Mouse (Mus musculus) CD8-positive naive resting alpha-beta T cell, adult 2 months (primary cell): ENCODE measurements at regions not wholly inside any gene's neighbourhood (a gene's known extent, or its start where the extent isn't known, plus 50 kb on each side); places are given as distances from the start of the nearest gene placed in this dataset.

Source experiments
- DNase-seq, 2 experiments: peaks; one replicate each; pipeline ENCODE4 v3.0.0; 2022; ENCODE audit warnings: low read depth in 2 of 2, low spot score in 2 of 2

DNA sequence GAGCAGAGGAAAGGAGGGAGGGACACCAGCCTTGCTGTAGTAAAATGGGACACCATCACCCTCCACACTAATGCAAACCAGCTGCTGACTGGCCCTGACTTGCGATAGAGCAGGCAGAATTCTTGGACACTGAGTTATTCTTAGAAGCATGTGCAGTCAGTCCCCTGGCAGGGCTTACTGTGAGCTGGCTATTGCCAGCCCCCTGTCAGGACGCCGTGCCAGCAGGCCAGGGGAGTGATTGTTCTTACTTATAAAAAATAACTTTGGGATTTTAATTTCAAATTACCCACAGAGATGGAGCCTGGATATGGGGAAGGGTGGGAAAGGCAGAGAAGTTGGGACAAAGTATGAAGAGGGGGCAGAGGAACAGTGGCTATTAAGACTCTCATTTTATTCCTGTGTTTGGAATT, 173.1 kb downstream of the 1500009L16Rik start:
- DNase-seq = no peak

GRCm38 (mm10) chr10:83896160-83896559, 173.5 kb downstream of the 1500009L16Rik start:
- no peak for DNase-seq

DNA sequence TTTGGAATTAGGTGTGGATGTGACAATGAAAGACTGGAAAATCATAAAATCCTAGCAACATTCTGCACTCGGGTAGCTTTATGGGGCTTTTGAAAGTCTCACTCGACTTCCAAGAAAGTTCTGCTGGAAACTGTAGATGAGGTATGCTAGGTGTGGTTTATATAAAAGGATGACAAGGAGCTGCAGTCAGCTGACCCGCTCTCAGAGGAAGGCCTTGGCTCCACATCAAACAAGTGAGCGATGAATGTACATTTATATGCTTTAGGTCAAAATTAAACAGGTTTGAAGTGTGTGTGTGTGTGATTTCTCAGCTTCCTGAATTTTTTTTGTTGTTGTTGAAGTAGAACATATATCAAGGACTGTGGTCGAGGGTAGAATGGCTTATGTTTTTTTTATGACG, 174.9 kb downstream of the 1500009L16Rik start:
- no peak for DNase-seq

- no peak for DNase-seq
Measured at GRCm38 (mm10) chr10:83906751-83907150, 184.1 kb downstream of the 1500009L16Rik start.

- DNase-seq = no peak
Measured at GRCm38 (mm10) chr10:83910649-83911370, 188.1 kb downstream of the 1500009L16Rik start.

DNA sequence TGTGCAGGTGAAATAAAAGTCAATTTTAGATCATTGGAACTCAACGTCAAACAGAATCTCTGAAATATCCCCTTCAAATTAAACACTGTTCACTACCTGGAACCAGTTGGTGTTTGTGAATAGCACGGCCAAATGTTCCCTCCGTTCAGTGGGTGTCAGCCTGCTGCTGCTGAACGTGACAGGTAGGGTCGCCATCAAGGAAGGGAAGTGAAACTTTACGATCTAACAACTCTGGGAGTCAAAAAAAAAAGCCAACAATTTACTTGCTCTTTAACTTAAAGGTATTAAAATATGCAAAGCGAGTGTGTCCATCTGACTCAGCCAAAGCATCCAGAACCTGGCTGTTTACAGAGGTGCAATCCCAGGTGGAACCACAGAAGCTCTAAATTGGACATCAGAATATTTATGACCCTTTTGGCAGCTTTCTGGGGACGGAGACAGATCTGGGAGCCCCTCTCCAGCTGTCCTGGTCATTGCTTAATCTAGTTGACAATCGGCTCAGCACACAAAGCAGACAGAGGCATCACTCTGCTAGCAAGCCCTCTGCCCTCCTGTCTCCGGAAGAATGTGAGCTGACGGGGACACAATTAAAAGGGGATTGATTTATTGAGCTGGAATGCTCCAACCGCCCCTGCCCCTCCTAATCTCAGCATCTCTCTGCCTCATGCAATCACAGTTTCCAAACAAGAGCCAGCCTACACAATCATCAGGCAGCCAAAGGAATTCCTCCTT, 191.9 kb downstream of the 1500009L16Rik start:
- no peak for DNase-seq

GRCm38 (mm10) chr10:83915133-83915730, 192.6 kb downstream of the 1500009L16Rik start:
- no peak for DNase-seq

GRCm38 (mm10) chr10:83926990-83927389, 204.3 kb downstream of the 1500009L16Rik start:
- DNase-seq = no peak

DNA sequence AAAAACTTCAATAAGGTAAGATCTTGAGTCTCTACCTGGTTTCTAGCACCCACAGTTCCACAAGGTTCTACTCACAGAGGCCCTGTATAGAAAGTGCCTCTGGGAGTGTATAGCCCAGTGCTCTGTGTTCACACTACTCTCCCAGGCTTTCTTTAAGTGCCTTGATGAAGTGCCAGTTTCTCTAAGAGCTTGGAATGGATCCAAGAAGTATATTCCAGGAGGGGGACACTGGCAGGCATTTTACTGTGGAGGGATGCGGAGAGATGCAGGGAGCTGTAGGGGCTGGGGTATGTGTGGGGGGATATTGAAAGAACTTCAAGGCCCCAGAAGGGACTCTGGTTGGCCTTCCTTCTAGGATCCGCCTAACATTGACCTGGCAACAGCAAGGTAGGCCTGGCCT, 204.9 kb downstream of the 1500009L16Rik start:
- no peak for DNase-seq

DNA sequence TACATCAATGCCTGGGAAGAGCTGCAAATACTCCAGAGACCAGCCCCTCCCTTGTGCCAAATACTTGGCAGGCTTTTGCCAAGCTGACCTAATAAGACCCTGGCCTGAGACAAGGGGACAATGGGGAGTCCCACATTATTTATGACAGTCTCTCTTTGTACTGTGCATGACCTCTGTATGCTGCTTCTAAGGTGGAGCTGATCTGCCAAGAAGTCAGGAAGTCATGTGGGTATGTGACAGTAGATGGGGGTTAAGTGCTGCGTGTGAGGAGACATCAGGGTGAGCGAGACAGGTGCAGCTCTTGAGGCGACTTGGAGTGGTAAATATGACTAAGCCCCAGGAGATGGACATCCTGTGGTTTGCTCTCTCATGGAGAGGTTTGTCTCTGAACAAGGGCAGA, 209.1 kb downstream of the 1500009L16Rik start:
- no peak for DNase-seq

DNA sequence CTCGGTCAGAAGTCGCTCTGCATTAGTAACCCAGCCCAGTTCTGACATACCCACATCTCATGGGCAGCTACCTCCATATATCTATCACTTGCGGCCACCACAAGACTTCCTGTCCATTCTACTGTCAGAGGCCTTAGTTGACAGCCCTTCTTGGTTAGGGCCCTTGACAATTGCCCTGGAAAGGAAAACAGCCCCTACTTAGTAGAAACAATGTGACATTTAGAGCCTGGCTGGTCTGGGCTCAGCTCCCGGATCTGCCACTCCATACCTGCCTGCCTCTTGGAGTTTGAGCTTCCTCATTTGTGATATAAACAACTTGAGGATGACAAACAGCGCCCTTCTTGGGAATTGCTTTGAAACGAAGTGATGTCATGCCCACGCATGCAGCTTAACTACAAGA, 210.5 kb downstream of the 1500009L16Rik start:
- DNase-seq = no peak

DNA sequence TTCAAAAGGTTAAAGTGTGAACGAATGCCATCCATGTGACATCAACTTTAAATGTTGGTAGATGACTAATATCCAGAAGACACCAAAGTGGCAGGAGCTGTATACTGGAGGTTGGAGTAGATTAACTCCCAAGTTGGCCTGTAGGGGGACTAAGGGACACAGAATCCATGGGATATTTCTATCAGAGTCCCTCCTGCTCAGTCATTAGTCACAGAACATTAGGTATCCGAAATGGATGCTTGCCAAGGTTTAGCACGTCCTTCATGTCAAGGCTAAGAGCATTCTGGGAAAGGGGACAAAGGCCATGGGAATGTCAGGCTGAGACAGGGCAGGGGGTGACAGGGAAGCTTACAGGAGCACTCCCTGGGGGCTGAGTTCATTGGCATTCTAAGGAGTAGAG, 211.8 kb downstream of the 1500009L16Rik start:
- DNase-seq = no peak

DNA sequence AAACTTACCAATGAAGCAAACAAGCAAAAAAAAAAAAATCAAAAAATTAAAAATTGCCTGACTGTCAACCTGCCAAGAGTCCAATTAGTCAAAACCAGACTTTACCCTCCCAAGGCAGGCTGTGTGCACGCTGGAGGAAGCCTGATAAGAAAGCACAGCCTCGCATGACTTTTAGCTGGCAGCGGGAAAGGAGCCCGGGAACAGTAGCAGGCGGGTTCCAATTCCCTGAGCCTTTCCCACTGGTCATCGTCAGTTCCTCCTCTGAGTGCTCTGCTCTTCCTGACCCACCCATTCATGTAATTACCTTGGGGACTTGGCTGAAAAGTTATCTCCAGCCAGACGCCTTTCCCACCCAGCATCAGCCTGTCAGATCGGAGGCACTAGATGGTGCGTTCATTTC, 214.5 kb downstream of the 1500009L16Rik start:
- DNase-seq = no peak

GRCm38 (mm10) chr10:83942101-83942500, 219.4 kb downstream of the 1500009L16Rik start:
- DNase-seq = no peak

GRCm38 (mm10) chr10:83944158-83944557, 221.5 kb downstream of the 1500009L16Rik start:
- no peak for DNase-seq

DNA sequence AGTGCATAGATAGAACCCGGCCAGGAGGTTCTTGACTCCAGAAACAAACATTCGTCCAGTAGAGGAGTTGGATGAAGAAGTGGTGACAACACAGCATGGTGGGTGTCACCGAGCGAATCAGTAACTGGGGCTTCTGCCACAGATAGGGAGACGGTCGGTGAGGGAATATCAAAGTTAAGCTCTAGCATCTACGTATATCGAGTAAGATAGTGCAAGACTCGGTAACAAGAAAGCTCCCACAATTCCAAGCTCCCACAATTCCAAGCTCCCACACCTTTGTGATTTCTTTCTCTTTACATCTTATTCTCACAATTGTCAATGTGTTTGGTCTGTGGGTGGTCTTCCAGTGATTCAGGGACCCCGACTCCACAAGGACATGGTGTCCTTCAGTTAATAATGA, 222.2 kb downstream of the 1500009L16Rik start:
- DNase-seq = no peak

- no peak for DNase-seq
Measured at GRCm38 (mm10) chr10:83945503-83945902, 222.8 kb downstream of the 1500009L16Rik start.

DNA sequence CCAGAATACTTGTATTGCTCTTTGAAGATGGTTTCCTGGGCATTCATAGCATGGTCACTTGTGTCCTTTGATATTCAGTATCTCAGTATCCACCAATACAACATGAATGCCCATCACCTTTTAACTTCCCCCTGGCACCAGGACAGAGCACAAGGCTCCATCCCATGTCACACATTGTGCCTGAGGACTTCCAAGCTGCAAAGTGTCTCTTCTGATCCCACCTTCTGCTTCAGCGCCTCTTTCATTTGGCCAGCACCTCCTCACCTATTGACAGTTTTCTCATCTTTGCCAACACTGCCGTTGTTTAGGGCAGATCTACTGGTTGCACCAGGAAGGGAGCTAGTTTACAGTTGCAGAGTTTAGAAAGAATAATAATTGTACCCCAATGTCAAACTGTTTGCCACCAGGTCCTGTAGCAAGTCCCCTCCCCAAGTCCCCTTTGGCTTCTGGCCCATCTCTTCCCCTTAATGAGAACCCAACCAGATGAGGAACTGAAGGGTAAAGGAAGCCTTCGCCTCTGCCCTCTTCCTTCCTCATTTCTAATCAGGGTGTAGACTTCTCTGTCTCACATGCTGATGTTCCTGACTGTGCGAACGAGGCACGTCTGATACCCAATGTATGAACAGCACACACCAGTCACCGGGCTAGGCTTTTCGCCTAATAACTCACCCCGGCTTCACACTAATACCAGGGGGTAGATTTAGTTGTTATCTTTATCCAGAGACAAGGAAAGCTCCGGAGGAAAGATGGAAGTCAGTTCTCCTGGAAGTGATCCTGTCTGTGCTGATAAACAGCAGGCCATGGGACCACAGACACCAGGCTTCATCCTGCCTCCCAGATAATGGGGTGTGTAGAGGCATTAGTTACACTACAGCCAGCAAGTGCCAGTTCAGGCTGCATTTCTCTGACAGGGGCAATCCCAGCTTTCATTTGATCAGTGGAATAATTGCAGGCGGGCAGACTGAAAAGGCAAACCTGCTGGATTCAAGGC, 223.8 kb downstream of the 1500009L16Rik start:
- no peak for DNase-seq

GRCm38 (mm10) chr10:83957118-83957759, 234.6 kb downstream of the 1500009L16Rik start:
- no peak for DNase-seq

- DNase-seq = no peak
Measured at GRCm38 (mm10) chr10:83958397-83958796, 235.7 kb downstream of the 1500009L16Rik start.

DNA sequence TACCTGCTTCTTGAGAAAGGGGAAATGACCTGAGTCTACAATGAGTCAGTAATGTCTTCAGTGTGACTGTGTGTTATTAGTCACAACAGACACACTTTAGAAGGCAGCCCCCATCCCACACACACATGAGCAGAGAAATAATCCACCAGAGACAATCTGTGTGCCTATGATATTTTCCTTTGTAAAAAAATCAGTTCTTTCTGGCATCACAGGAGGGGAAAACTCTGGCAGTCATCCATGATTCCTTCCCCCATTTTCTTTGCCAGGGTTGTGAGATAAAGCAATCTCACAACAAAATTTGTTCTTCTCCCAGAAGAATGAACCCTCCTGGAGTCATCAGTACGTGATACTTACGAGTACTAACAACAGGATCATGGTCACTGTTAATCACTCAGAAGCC, 236.2 kb downstream of the 1500009L16Rik start:
- no peak for DNase-seq
